Mouse (Mus musculus): ENCODE measurements at regions not wholly inside any gene's neighbourhood (a gene's known extent, or its start where the extent isn't known, plus 50 kb on each side); places are given as distances from the start of the nearest gene placed in this dataset.

GRCm38 (mm10) chr6:47354515-47354914 lies 98.7 kb upstream of the Cul1 start:
- no peak for DNase-seq

GRCm38 (mm10) chr6:47355500-47355899 lies 97.7 kb upstream of the Cul1 start:
- no peak for DNase-seq

GRCm38 (mm10) chr6:47356500-47356899 lies 96.7 kb upstream of the Cul1 start:
- DNase-seq, result no peak

GRCm38 (mm10) chr6:47358686-47359085 lies 94.5 kb upstream of the Cul1 start:
- DNase-seq, result no peak

GRCm38 (mm10) chr6:47364002-47364401 lies 89.2 kb upstream of the Cul1 start:
- DNase-seq, result no peak

GRCm38 (mm10) chr6:47364556-47364955 lies 88.6 kb upstream of the Cul1 start:
- no peak for DNase-seq

GRCm38 (mm10) chr6:47365651-47366645 lies 87.2 kb upstream of the Cul1 start:
- DNase-seq, result no peak

DNA sequence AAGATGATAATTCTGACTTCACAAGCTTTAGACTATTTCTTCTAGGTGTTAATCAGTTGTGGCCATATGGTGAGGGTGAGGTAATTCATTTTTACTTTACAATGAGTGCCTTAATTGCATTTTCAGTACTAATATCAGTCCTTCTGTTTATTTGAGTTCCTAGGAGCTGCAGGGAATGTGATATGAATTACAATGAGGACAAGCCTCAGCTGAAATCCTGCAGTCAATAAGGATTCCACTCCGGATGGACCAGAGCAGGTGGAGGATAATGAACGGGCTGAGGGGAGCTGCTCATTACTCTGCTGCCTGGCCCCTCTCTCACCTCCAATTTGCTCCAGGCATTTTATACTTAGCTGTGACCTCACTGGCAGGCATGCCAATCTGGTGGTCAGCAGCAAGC lies 85.7 kb upstream of the Cul1 start:
- DNase-seq, result no peak

- DNase-seq, result no peak
Measured at GRCm38 (mm10) chr6:47375705-47376104, 77.5 kb upstream of the Cul1 start.

GRCm38 (mm10) chr6:47381451-47381850 lies 71.7 kb upstream of the Cul1 start:
- no peak for DNase-seq

- no peak for DNase-seq
Measured at GRCm38 (mm10) chr6:47386550-47386949, 66.6 kb upstream of the Cul1 start.

GRCm38 (mm10) chr6:47389908-47390307 lies 63.3 kb upstream of the Cul1 start:
- no peak for DNase-seq

- peak; percentile 90 for DNase-seq
Measured at GRCm38 (mm10) chr6:47390436-47391002, 62.7 kb upstream of the Cul1 start.

DNA sequence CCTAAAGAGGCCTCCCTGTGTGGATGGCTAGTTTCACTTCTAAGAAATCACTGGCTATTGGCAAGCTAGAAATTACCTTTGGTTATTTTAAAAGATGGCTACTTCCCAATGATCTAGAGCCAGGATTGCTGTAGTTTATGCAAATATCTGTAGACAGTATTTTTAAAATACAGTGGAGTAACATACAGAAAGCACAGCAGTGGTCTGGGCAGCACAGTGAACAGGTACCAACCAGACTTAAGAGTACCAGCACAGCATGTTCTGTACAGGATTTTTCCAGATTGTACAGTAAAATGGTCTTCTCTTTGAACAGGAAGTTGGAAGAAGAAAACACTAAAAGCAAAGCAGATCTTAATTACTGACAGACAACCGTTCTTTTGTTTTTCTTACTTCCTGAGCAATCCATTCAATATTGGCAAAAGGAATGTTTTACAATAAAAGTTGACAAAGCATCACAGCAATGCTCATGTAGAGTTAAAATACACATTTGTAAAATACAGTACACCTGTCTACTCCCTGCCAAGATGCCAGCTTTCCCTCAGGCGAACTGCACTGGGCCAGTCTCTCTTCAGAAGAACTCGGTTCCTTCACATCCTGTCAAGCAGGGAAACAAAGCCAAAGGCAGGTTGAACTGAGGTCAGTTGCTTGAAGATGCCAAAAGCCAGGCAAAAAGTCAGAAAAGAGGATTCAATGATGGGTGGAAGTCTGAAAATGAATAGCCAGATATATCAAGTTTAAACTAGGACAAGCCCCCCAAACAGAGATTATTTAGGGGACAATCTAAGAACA lies 62.0 kb upstream of the Cul1 start:
- DNase-seq, result no peak

DNA sequence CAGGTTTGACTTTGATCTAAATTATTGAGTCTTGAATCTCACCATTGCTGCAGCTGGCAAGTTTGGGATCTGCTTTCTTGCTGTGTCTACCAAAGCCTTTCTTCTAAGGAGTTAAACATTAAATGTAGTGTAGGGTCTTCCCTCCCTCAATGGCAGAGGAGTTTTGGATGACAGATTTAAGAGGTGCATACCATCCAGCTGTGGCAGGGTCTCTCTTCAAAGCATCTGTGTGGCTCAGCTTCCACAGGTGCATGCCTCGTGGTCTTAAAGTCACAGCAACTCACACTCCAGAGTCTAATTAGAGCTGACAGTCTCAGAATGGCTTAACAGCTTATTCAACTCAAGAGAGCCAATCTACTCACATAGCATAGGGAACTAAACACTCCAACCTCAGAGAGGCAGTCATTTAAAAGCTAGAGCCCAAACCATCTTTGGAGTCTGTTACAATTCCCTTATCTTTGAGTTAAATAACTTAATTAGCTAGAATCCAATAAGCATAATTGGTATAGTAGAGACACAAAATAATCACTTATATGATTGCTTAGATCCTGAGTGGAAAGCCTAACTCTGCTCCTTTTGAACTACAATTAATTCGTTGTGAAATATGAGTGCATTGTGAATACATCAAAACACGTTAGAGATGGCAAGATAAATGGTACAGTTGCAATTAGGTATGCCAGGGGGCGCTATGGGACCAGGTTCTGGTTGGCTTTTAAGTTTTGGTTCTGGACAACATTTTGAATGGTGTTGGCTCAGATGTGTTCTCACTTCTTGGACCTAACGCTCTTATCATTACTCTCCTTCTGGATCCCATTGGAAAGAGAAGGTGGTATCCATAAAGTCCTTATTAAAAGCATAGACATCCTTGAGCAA lies 57.5 kb upstream of the Cul1 start:
- peak; percentile 87 for DNase-seq

Data from heart, adult 11 months (tissue).